In genomic region chr10:56944434-56945145, GRCm38 (mm10) we compare ENCODE assay signal across 17 mouse cellular contexts.
"Had no signal": no experiment of that assay in that cellular context is flagged by ENCODE, and none has a peak within 500 bp of the region (broad histone marks: within the 10 kb centered on the region; RNA-seq: fewer than 3 reads in every experiment).

No protein-coding gene starts in this region.

- H3K4me1 ChIP-seq: liver, embryonic 13.5 days; neural tube, embryonic 13.5 days had no signal

- H3K4me2 ChIP-seq: limb, embryonic 12.5 days; liver, embryonic 13.5 days; midbrain, embryonic 11.5 days; neural tube, embryonic 13.5 days had no signal

- H3K27me3 ChIP-seq: limb, embryonic 12.5 days; liver, embryonic 13.5 days; megakaryocyte, embryonic 14.5 days; neural tube, embryonic 13.5 days had no signal

- H3K9ac ChIP-seq: limb, embryonic 12.5 days; liver, embryonic 13.5 days; liver, postnatal 0 days; neural tube, embryonic 13.5 days had no signal

- H3K9me3 ChIP-seq: limb, embryonic 12.5 days; liver, embryonic 13.5 days; megakaryocyte, embryonic 14.5 days; neural tube, embryonic 13.5 days had no signal

- H3K27ac ChIP-seq: kidney, postnatal 0 days; limb, embryonic 12.5 days; liver, embryonic 13.5 days; neural tube, embryonic 13.5 days had no signal

- H3K36me3 ChIP-seq: limb, embryonic 12.5 days; liver, embryonic 13.5 days; neural tube, embryonic 13.5 days had no signal

- ATAC-seq: liver, postnatal 0 days; midbrain, embryonic 16.5 days had no signal

- DNase-seq: kidney, adult 11 months; kidney, adult 9 months; kidney, postnatal 36 days; liver; liver, embryonic 13.5 days; liver, postnatal 0 days; lung, postnatal 14 days; retina, postnatal 1 day; right cerebral cortex, postnatal 4 days; spleen, adult 18-20 months; thymus, postnatal 36 days had no signal

- H3K4me3 ChIP-seq: limb, embryonic 12.5 days; liver, embryonic 13.5 days; megakaryocyte, embryonic 14.5 days; neural tube, embryonic 13.5 days had no signal
